Mouse (Mus musculus) gastrocnemius, adult 2 months (tissue): ENCODE data around the gene Man1c1. TPM values are rescaled to one million over a fixed set of nuclear protein-coding genes. Genes with fewer than 3 reads are reported as not detected.

Source experiments
- DNase-seq: peaks from one replicate; pipeline ENCODE4 v3.0.0; 2022
- H3K27ac ChIP-seq: fragments of 200-600 bp; 2 replicates; pipeline ENCODE4 v1.8.1; 2022; ENCODE audit warnings: mild to moderate bottlenecking
- H3K4me3 ChIP-seq: fragments of 200-600 bp; 2 replicates; pipeline ENCODE4 v1.8.1; 2022; ENCODE audit warnings: mild to moderate bottlenecking, moderate library complexity
- CTCF ChIP-seq: fragments of 200-600 bp; IDR thresholded peaks from 2 replicates; pipeline ENCODE4 v1.8.1; 2022; ENCODE audit warnings: antibody characterized with exemption, mild to moderate bottlenecking, moderate library complexity
- intact Hi-C: fragments of 180-260 bp; cut with DNase I; formaldehyde crosslinking; loops from one replicate; pipeline ENCODE4 v1.15.1; 2025
- total RNA-seq, 2 experiments: library from RNA; stranded (reverse); gene quantifications; 2 replicates each; pipeline ENCODE4 v1.2.3; 2021

Gene Man1c1
- total RNA-seq, 2 experiments from 2014 or later = 2.9 to 4.2 TPM

DNA sequence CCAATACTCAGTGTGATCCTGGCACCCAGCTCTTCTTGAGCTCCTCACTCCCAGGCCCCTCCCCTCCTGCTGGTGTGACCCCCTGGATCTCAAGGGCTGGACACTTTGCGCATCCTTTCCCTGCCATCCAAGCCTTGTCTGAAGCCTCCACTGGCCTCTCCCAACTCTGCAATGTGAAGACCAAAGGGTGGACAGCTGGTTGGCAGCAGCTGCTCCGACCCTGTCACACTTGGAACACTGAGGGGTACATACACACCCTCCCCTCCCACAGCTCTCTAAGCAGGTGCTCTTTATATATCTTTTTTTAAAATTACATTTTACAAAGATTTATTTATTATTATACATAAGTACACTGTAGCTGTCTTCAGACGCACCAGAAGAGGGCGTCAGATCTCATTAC is 36.1 kb upstream of the Man1c1 start:
- no peak for TF ChIP-seq CTCF

DNA sequence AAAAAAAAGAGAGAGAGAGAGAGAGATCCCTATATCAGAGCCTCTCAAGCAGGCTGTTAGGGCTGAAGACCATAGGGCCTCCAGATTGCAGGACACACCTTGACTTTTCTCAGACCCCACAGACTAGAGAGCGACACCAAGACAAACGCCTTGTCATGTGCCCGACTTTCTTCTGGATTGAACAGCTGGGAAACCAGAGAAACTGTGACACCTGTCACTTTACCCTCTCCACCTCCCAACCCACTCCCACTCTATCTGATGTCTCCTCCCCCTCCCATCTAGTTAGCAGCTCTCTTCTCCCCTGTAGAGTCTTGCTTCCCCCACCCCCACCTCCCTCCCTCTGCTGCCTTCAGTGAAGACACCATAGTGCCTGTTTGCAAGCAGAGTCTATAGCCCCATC is 35.4 kb upstream of the Man1c1 start:
- DNase-seq = no peak
- no peak overlapping the region for H3K27ac ChIP-seq
- TF ChIP-seq CTCF = no peak
- intact Hi-C loops = no loop called here
- H3K4me3 ChIP-seq = no peak overlapping the region

More for the DNA sequence above, 36.1 kb upstream of the Man1c1 start:
- H3K27ac ChIP-seq = no peak overlapping the region
- no peak for DNase-seq
- intact Hi-C loops = no loop called here
- H3K4me3 ChIP-seq = no peak overlapping the region

DNA sequence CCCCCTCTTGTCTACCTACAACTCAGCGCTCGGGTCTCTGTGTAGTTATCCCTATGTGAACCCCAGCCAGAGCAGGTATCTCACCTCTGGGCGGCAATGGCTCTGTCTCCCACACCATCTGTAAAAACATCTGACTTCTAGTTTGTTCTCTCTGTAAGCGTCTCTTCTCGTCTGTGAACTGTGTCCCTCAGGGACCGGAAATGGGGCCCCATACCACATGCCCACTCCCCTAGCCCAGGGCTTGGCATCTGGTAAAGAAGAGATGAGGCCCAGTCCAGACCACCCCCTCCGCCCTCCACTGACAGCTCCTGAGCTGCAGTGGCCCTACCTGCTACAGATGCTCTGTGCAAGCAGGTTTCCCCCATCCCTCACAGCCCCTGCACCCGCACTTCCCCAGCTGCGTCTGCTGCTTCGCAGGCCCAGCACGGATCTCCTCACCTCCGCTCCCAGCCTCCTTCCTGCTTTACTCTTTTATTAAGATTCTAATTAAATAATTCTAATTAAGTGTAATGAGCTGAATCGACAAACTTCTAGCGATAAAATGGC is 33.3 kb upstream of the Man1c1 start:
- DNase-seq = no peak
- Histone ChIP-seq H3K4me3 (no peak overlapping the region), H3K27ac (no peak overlapping the region)
- intact Hi-C loops = no loop called here
- TF ChIP-seq CTCF = no peak

DNA sequence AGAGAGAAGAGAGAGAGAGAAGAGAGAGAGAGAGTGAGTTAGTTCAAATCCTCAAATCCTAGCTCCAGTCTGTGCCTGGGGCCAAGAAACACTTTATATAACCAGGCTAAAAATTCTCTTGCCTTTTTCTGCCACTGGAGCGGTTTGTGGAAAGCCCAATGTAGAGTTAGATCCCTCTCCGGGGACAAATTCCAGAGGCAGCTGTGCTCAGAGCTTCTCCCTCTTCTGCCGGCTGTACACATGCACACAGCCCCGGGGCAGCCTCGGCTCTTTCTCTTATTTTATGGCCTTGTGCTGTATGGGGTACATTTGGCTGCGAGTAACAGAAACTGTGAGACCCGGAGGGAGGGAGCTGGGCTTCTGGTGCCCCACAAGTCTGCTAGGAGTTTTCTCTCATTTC is 32.1 kb upstream of the Man1c1 start:
- Histone ChIP-seq H3K27ac (peak overlapping the region; percentile 83), H3K4me3 (no peak overlapping the region)
- intact Hi-C loops = no loop called here
- no peak for TF ChIP-seq CTCF
- DNase-seq = peak; percentile 53

DNA sequence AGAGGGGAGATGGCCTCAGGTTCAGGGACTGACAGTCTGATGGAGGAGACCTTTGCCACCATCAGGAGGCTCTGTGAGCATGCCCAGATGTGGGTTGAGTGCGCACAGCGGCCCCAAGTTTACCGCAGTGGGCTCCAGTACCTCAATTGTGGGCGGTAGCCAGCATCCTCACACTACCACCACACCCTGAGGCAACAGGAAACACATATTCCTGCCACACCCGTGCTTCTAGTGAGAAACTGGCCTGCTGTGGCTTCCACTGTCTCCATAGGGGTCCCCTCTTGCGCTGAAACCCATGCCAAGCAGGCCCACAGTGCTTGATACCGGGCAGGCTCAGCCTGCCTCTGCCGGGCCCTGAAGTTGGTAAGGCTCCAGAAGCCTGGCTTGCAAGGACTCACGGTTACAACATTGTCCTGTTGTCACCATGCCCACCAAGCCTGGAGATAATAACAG is 30.6 kb upstream of the Man1c1 start:
- intact Hi-C loops = no loop called here
- peak; percentile 55 for DNase-seq
- peak; percentile 5; the same call in 1 of the 2 replicates for TF ChIP-seq CTCF
- Histone ChIP-seq H3K27ac (peak overlapping the region; percentile 83), H3K4me3 (peak overlapping the region; percentile 40)

DNA sequence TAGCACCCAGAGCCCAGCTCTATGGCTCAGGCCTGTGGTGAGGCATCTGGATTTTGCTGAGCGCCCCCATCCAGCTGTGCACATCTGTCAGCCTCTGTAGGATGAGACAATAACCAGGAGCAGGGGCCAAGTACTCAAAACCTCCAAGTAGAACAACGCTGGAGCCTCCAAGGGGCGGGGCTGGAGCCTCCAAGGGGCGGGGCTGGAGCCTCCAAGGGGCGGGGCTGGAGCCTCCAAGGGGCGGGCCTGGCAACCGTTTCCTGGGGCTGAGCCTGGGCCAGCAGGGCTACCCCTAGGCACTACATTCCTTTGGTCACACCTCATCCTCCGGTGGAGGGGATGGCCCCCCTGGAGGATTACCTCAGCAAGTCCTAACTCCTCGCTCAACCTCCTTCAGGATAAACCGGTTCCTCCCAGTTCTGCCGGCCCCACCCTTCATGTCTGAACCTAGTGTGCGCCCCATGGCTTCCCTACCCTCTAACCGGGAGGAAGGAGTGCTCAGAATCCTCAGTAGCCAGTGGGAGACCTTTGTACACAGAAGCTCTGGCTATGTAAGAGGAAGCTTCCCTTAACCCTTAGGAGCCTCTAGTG is 30.0 kb upstream of the Man1c1 start:
- H3K27ac ChIP-seq = peak overlapping the region; percentile 83
- H3K4me3 ChIP-seq = peak overlapping the region; percentile 40
- TF ChIP-seq CTCF = no peak
- intact Hi-C loops = no loop called here
- DNase-seq = peak; percentile 82

DNA sequence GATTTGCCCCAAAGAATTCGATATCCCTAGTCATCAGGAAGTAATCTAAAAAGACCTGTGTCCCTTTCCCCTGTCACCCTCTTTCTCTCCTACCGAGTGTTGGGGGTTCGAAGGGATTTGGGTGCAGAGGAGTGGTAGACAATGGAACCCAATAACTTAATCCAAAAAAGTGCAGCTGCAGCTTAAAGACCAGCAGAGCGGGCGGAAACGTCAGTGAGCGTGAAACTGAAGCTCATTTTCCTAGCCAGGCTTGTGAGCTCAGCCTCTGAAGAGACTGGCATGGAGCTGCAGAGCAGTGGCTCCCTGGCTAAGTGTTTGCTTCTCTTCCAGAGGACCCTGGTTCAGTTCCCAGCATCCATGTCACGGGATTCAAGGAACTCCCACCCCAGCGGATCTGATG is 29.3 kb upstream of the Man1c1 start:
- Histone ChIP-seq H3K27ac (peak overlapping the region; percentile 83), H3K4me3 (no peak overlapping the region)
- intact Hi-C loops = no loop called here
- no peak for DNase-seq
- TF ChIP-seq CTCF = no peak

DNA sequence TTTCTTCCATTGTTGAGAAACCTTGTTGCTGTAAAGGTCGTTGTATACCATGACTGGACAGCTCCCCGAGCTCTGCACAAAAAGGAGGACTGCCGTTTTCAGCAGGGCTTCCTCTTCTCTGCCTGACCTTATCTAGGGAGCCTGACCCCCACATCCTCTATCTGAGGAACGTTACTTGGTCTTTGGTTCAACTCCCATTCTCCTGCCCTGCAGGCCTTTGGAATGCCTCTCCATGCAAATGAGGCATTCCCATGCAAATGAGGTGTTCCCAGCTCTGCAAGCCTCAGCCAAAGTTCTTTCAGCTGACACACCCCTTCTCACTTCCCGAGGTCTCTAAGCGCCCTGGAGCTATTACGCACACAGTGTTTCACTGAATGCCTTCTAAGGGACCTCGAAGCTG is 26.0 kb upstream of the Man1c1 start:
- no peak for DNase-seq
- no peak for TF ChIP-seq CTCF
- intact Hi-C loops = no loop called here
- H3K27ac ChIP-seq = no peak overlapping the region
- H3K4me3 ChIP-seq = no peak overlapping the region

DNA sequence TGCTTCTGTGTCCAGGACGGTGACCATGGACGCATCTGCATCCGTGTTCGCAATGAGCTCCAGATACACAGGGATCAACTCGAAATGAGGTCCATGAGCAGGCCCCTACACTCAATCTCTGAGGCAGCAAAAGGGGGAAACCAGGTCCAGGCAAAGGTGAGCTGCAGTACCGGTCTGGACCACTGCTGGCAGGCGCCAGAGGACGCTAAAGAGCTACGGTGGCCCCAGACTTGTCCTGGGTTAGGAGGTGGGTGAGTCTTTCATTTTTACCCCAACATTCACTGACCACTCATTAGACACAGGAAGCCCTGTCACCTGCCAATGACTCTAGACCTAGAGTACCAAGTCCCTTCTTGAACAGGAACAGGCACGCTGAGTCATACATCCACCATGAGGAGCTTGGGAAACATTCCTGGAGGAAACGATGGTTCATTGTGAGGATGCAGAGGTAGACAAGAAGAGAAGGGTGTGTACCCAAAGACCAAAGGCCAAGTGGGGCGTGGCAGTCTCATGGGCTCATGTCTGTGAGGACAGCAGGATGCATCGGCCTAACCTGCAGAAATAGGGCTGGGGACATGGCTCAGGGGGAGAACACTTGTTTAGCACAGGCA is 21.8 kb upstream of the Man1c1 start:
- no peak for DNase-seq
- no peak overlapping the region for H3K4me3 ChIP-seq
- intact Hi-C loops = no loop called here
- TF ChIP-seq CTCF = peak; percentile 49
- no peak overlapping the region for H3K27ac ChIP-seq

DNA sequence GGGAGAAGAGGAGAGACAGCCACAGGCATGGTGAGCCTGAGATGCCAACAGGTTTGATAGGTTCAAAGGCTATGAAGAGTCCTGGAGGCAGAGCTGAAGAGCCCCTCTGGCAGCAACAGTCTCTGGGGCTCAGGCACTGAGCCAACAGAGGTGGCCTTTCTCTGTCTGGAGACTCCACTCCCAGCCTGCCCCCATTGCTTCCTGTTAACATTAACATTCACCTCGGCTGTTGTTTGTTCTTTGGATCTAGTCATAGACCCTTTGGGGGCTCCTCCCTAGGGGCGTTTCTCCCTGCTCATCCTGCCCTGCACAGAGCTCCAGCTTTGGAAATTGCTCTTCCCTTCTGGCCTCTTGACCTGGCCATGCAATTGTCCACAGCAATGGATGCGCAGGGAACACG is 20.9 kb upstream of the Man1c1 start:
- no peak overlapping the region for H3K4me3 ChIP-seq
- TF ChIP-seq CTCF = no peak
- H3K27ac ChIP-seq = no peak overlapping the region
- no peak for DNase-seq
- intact Hi-C loops = no loop called here

DNA sequence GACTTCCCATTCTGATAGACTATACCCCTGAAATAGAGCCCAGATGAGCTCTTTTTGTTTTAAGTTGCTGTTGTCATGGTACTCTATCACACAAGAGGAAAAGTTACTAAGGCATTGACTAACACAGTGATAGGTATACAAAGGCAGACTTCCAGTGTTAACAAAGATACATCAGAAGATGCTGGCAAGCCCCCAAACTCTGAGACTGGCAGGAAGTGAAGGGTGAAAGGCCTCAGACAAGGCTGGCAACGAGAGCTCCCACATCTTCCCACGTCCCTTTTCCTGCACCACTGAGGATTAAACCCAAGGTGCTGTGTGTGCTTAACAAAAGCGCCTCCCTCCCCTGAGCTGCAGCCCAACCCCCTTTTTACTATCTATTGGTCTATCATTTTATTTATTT is 19.2 kb upstream of the Man1c1 start:
- no peak for TF ChIP-seq CTCF
- intact Hi-C loops = no loop called here

DNA sequence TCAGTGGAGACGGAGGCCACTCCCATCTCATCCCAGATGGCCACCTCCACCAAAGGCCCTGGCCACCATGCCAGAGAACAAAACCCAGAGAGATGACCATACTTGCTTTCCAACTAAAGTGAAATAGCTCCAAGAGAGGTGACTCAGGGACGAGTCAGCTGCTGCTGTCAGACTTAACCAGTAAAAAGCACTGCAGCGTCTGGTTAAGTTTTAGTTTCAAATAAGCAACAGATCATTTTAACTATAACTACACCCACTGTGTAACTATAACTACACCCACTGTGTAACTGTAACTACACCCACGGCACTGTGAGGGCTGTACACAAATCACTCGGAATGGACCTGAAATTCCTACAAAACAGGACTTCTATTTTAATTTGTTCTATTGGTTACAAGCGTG is 17.0 kb upstream of the Man1c1 start:
- Histone ChIP-seq H3K4me3 (no peak overlapping the region), H3K27ac (peak overlapping the region; percentile 39; the same call in 1 of the 2 replicates)
- no peak for DNase-seq
- intact Hi-C loops = no loop called here
- TF ChIP-seq CTCF = no peak

More for the DNA sequence above, 19.2 kb upstream of the Man1c1 start:
- Histone ChIP-seq H3K4me3 (no peak overlapping the region), H3K27ac (no peak overlapping the region)
- DNase-seq = no peak

DNA sequence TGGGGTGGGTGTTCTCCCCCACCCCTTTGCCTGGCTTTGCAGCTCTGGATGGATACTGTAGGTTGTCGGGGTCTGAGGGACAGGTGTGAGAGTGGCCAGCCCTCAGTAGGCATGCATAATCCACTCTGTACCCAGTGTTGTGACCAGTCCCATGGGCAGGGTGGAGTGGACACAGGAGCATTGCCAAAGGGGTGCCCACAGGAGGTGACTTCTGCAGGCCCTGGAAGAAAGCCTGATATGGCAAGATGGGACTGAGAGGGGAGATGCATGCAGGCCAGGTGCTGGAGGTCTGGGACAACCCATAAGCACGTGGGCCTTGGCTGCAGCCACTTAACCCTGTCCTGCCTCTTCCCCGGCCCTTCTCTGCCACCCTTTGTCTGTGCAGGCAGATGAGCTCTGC is 16.3 kb upstream of the Man1c1 start:
- TF ChIP-seq CTCF = no peak
- intact Hi-C loops = no loop called here
- no peak overlapping the region for H3K4me3 ChIP-seq
- peak overlapping the region; percentile 6; the same call in 1 of the 2 replicates for H3K27ac ChIP-seq
- DNase-seq = no peak

DNA sequence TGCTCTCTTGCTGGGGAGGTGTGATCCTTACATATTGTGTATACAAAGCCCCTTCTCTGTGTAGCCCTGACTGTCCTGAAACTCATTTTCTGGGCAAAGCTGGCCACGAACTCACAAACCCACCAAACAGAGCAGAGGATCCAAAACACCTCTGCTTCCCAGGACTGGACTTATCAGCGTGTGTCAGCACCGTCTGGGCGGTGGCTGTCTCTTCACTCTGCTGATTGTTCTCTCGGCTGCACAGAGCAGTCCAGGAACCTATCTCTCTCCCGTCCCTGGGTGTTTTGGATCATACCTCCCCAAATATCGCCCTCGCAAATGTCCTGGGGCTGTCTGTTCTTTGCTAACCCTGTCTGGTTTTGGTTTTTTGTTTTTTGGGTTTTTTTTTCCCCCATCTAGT is 15.4 kb upstream of the Man1c1 start:
- no peak overlapping the region for H3K27ac ChIP-seq

More for the DNA sequence above, 15.4 kb upstream of the Man1c1 start:
- intact Hi-C loops = no loop called here
- TF ChIP-seq CTCF = no peak
- DNase-seq = no peak
- no peak overlapping the region for H3K4me3 ChIP-seq
